Mouse (Mus musculus): ENCODE data around the gene Naa35.

Naa35 gene

GRCm38 (mm10) chr13:59584947-59585647 is at the start of gene Naa35, which contains the start of gene Agtpbp1:
Gene Naa35, plus strand, starts transcription at chr13:59585259.
Gene Agtpbp1, minus strand, starts transcription at chr13:59585227.
- DNase-seq: peak; percentile 100

GRCm38 (mm10) chr13:59535746-59536145 is 49.3 kb upstream of the Naa35 start:
- no peak for DNase-seq

GRCm38 (mm10) chr13:59536631-59537030 is 48.4 kb upstream of the Naa35 start:
- DNase-seq: no peak

- no peak for DNase-seq
Observed at GRCm38 (mm10) chr13:59538661-59539060, 46.4 kb upstream of the Naa35 start.

GRCm38 (mm10) chr13:59540030-59540429 is 45.0 kb upstream of the Naa35 start:
- no peak for DNase-seq

- DNase-seq: no peak
Observed at GRCm38 (mm10) chr13:59542411-59542810, 42.6 kb upstream of the Naa35 start.

- DNase-seq: no peak
Observed at GRCm38 (mm10) chr13:59547091-59547490, 38.0 kb upstream of the Naa35 start.

- no peak for DNase-seq
Observed at GRCm38 (mm10) chr13:59547716-59548115, 37.3 kb upstream of the Naa35 start.

GRCm38 (mm10) chr13:59549318-59549798 is 35.7 kb upstream of the Naa35 start:
- no peak for DNase-seq

GRCm38 (mm10) chr13:59552286-59552685 is 32.8 kb upstream of the Naa35 start:
- no peak for DNase-seq

- no peak for DNase-seq
Observed at GRCm38 (mm10) chr13:59552751-59553150, 32.3 kb upstream of the Naa35 start.

GRCm38 (mm10) chr13:59554772-59555505 is 30.1 kb upstream of the Naa35 start:
- DNase-seq: no peak

- DNase-seq: no peak
Observed at GRCm38 (mm10) chr13:59555613-59556192, 29.4 kb upstream of the Naa35 start.

GRCm38 (mm10) chr13:59556670-59557069 is 28.4 kb upstream of the Naa35 start:
- DNase-seq: peak; percentile 85

- peak; percentile 94 for DNase-seq
Observed at GRCm38 (mm10) chr13:59557185-59557985, 27.7 kb upstream of the Naa35 start.

GRCm38 (mm10) chr13:59558776-59559175 is 26.3 kb upstream of the Naa35 start:
- no peak for DNase-seq

- no peak for DNase-seq
Observed at GRCm38 (mm10) chr13:59562471-59562870, 22.6 kb upstream of the Naa35 start.

GRCm38 (mm10) chr13:59564505-59564904 is 20.6 kb upstream of the Naa35 start:
- DNase-seq: no peak

GRCm38 (mm10) chr13:59564923-59565322 is 20.1 kb upstream of the Naa35 start:
- DNase-seq: no peak

- no peak for DNase-seq
Observed at GRCm38 (mm10) chr13:59565945-59566520, 19.0 kb upstream of the Naa35 start.

- no peak for DNase-seq
Observed at GRCm38 (mm10) chr13:59571107-59571506, 14.0 kb upstream of the Naa35 start.

- DNase-seq: no peak
Observed at GRCm38 (mm10) chr13:59572549-59572948, 12.5 kb upstream of the Naa35 start.
